Mouse (Mus musculus) kidney, embryonic 14.5 days (tissue): ENCODE data around the gene Zfp583. TPM values are rescaled to one million over a fixed set of nuclear protein-coding genes. Genes with fewer than 3 reads are reported as not detected.

Source experiments
- ATAC-seq: fragments of 200-750 bp; cut with Nextera tagmentation; 2 replicates; pipeline ENCODE4 v1.8.0; 2017; ENCODE audit warnings: moderate number of reproducible peaks, mild to moderate bottlenecking, moderate TSS enrichment, moderate library complexity; ENCODE audit not compliant: low FRiP score, low TSS enrichment
- H3K27ac ChIP-seq: fragments of 300-500 bp; sonication (generic); 2 replicates; pipeline ENCODE4 v1.5.1; 2014; ENCODE audit warnings: low read depth, mild to moderate bottlenecking, low read length, moderate library complexity, mixed read lengths
- H3K27me3 ChIP-seq: fragments of 300-500 bp; sonication (generic); 2 replicates; pipeline ENCODE4 v1.6.1; 2014; ENCODE audit warnings: mild to moderate bottlenecking, low read length; ENCODE audit not compliant: control insufficient read depth, insufficient read depth
- H3K36me3 ChIP-seq: fragments of 300-500 bp; sonication (generic); 2 replicates; pipeline ENCODE4 v1.6.1; 2014; ENCODE audit warnings: low read length, mixed read lengths; ENCODE audit not compliant: control insufficient read depth, insufficient read depth
- H3K4me1 ChIP-seq: fragments of 300-500 bp; sonication (generic); 2 replicates; pipeline ENCODE4 v1.6.1; 2014; ENCODE audit warnings: low read length, mixed read lengths; ENCODE audit not compliant: control insufficient read depth, insufficient read depth
- H3K4me2 ChIP-seq: fragments of 300-500 bp; sonication (generic); replicated peaks from 2 replicates; pipeline ENCODE4 v1.6.1; 2014; ENCODE audit warnings: low read depth, mild to moderate bottlenecking, low read length
- H3K4me3 ChIP-seq: fragments of 300-500 bp; sonication (generic); 2 replicates; pipeline ENCODE4 v1.5.1; 2014; ENCODE audit warnings: mild to moderate bottlenecking, low read length
- H3K9ac ChIP-seq: fragments of 300-500 bp; sonication (generic); 2 replicates; pipeline ENCODE4 v1.6.1; 2014; ENCODE audit warnings: low read depth, mild to moderate bottlenecking, low read length, moderate library complexity
- H3K9me3 ChIP-seq: fragments of 300-500 bp; sonication (generic); 2 replicates; pipeline ENCODE4 v1.6.1; 2016; ENCODE audit warnings: low read length; ENCODE audit not compliant: control insufficient read depth
- WGBS: fragments of 180-500 bp; shearing (Covaris S2); extraction: QIAGEN DNeasy Blood & Tissue Kit; methylation state at CpG from one replicate; pipeline ENCODE4 v1.1.7; 2014; 5-methylcytosine and 5-hydroxymethylcytosine counted together
- polyA plus RNA-seq: library from polyadenylated mRNA; unstranded; fragments of >200 nt; fragmentation: Nextera tagmentation; extraction: Ambion mirVana; gene quantifications from 2 replicates; pipeline ENCODE4 v1.2.1, GENCODE M21; 2014

Zfp583 gene
- polyA plus RNA-seq, 1 experiment from 2014 or later, result 4.1 TPM

GRCm38 (mm10) chr7:6361756-6362155, 30.7 kb upstream of the Zfp583 start:
- 27% methylated on average over 7 of the region's 7 CpGs for WGBS
- Histone ChIP-seq H3K4me3 (peak overlapping the region; percentile 54), H3K9ac (peak overlapping the region; percentile 55), H3K9me3 (no peaks in the 10 kb centered on the region), H3K36me3 (no peaks in the 10 kb centered on the region), H3K4me1 (no peaks in the 10 kb centered on the region), H3K27me3 (no peaks in the 10 kb centered on the region), H3K27ac (peak overlapping the region; percentile 55; the same call in 1 of the 2 replicates), H3K4me2 (peak overlapping the region; percentile 57)
- no peak for ATAC-seq

- Histone ChIP-seq H3K27ac (no peak overlapping the region), H3K9ac (no peak overlapping the region), H3K36me3 (no peaks in the 10 kb centered on the region), H3K4me2 (no peak overlapping the region), H3K9me3 (no peaks in the 10 kb centered on the region), H3K4me3 (no peak overlapping the region), H3K4me1 (no peaks in the 10 kb centered on the region), H3K27me3 (no peaks in the 10 kb centered on the region)
- 16% methylated on average over 9 of the region's 9 CpGs for WGBS
- no peak for ATAC-seq
Observed at GRCm38 (mm10) chr7:6360477-6361060, 29.5 kb upstream of the Zfp583 start.

DNA sequence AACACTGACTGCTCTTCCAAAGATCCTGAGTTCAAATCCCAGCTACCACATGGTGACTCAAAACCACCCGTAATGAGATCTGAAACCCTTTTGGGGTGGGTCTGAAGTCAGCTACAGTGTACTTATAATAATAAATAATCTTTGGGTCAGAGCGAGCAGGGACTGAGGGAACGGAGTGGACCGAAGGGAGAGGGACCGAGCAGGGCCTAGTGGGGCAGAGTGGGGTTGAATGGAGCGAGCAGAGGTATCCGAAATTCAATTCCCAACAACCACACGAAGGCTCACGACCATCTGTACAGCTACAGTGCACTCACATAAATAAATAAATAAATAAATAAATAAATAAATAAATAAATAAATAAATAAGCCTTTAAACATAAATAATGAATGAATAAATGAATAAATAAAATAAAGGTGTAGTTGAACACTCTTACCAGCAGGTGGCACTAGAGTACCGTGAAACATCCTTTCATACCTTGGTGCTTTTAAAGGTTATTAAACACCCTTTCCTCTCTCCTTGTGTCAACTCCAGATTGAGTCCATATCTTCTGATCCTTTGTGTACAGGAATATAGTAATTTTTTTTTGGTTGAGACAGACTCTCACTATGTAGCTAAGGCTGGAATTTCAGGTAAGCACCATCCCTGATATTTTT, 28.0 kb upstream of the Zfp583 start:
- Histone ChIP-seq H3K36me3 (0 out of 2 replicates have a peak, but pooled peaks cover under 1% of the 10 kb centered on the region), H3K4me1 (no peaks in the 10 kb centered on the region), H3K4me3 (no peak overlapping the region), H3K4me2 (no peak overlapping the region), H3K27ac (no peak overlapping the region), H3K9me3 (no peaks in the 10 kb centered on the region), H3K27me3 (no peaks in the 10 kb centered on the region), H3K9ac (no peak overlapping the region)
- WGBS, result 54% methylated on average over 10 of the region's 10 CpGs
- no peak for ATAC-seq

- ATAC-seq, result no peak
- Histone ChIP-seq H3K4me1 (no peaks in the 10 kb centered on the region), H3K27me3 (no peaks in the 10 kb centered on the region), H3K4me3 (no peak overlapping the region), H3K4me2 (no peak overlapping the region), H3K36me3 (peaks cover 6% of the 10 kb centered on the region; the same call in 1 of the 2 replicates), H3K9ac (no peak overlapping the region), H3K9me3 (no peaks in the 10 kb centered on the region), H3K27ac (no peak overlapping the region)
- 64% methylated on average over 2 of the region's 2 CpGs for WGBS
Observed at GRCm38 (mm10) chr7:6358121-6358520, 27.0 kb upstream of the Zfp583 start.

- H3K9me3 ChIP-seq, result no peaks in the 10 kb centered on the region
- H3K4me3 ChIP-seq, result peak overlapping the region; percentile 69
- no peaks in the 10 kb centered on the region for H3K27me3 ChIP-seq
- WGBS, result 37% methylated on average over 10 of the region's 10 CpGs
- H3K27ac ChIP-seq, result no peak overlapping the region
- peak overlapping the region; percentile 44; the same call in 1 of the 2 replicates for H3K9ac ChIP-seq
- H3K4me2 ChIP-seq, result peak overlapping the region; percentile 41
- ATAC-seq, result peak; percentile 47
- H3K36me3 ChIP-seq, result no peaks in the 10 kb centered on the region
- no peaks in the 10 kb centered on the region for H3K4me1 ChIP-seq
Observed at GRCm38 (mm10) chr7:6344124-6344523, 13.0 kb upstream of the Zfp583 start.

DNA sequence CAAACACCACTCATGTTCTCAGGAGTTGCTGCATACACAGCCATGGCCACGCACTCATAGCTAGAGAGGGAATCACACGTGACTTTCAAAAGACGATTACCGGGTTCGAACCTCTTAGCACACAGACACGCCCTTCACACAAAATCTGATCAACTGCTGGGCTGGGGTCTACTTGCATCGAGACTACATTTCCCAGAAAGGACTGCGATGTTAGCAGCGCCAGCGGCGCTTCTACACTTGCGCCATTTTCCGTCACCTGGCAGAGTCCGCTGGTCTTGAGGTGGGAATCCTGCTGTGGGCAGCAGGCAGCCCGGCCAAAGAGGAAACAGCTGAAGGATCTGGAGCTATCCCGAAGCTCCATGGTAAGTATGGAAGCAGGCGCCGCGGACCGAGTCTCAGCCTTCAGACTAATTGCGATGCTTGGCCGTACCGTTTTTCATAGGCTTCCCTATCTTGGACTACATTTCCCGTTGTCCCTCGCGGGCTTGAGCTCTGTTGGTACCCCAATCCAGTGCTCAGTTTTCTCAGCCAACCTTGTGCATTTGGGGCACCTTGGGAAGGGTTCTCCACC, 12.5 kb upstream of the Zfp583 start, which contains the start of gene Gm3854:
TSS of gene Gm3854 (plus strand) at position 259 of the 571 bp plus-strand sequence.
- peak; percentile 92 for ATAC-seq
- no peaks in the 10 kb centered on the region for H3K36me3 ChIP-seq
- H3K27ac ChIP-seq, result no peak within 1 kb of the TSS
- no peaks in the 10 kb centered on the region for H3K27me3 ChIP-seq
- peak within 1 kb of the TSS; percentile 41 for H3K4me2 ChIP-seq
- no peaks in the 10 kb centered on the region for H3K9me3 ChIP-seq
- peak within 1 kb of the TSS; percentile 69 for H3K4me3 ChIP-seq
- H3K9ac ChIP-seq, result peak within 1 kb of the TSS; percentile 44; the same call in 1 of the 2 replicates
- 1% methylated on average over 26 of the region's 26 CpGs for WGBS
- H3K4me1 ChIP-seq, result no peaks in the 10 kb centered on the region

GRCm38 (mm10) chr7:6339865-6340264, 8.8 kb upstream of the Zfp583 start:
- Histone ChIP-seq H3K27ac (no peak overlapping the region), H3K4me2 (no peak overlapping the region), H3K36me3 (no peaks in the 10 kb centered on the region), H3K9ac (no peak overlapping the region), H3K4me1 (no peaks in the 10 kb centered on the region), H3K9me3 (no peaks in the 10 kb centered on the region), H3K4me3 (no peak overlapping the region), H3K27me3 (no peaks in the 10 kb centered on the region)
- ATAC-seq, result no peak
- 80% methylated on average over 5 of the region's 5 CpGs for WGBS

- H3K4me2 ChIP-seq, result peak overlapping the region; percentile 72
- H3K27ac ChIP-seq, result peak overlapping the region; percentile 74
- no peaks in the 10 kb centered on the region for H3K9me3 ChIP-seq
- 16% methylated on average over 23 of the region's 23 CpGs for WGBS
- ATAC-seq, result peak; percentile 73
- peak overlapping the region; percentile 61 for H3K4me3 ChIP-seq
- peak overlapping the region; percentile 81 for H3K9ac ChIP-seq
- H3K4me1 ChIP-seq, result peaks cover 8% of the 10 kb centered on the region; the same call in 1 of the 2 replicates
- peaks cover 6% of the 10 kb centered on the region for H3K36me3 ChIP-seq
- no peaks in the 10 kb centered on the region for H3K27me3 ChIP-seq
Observed at GRCm38 (mm10) chr7:6330458-6331232, 440 bp downstream of the Zfp583 start.
